ENCODE assay signal across 8 mouse cellular contexts in the genomic region with DNA sequence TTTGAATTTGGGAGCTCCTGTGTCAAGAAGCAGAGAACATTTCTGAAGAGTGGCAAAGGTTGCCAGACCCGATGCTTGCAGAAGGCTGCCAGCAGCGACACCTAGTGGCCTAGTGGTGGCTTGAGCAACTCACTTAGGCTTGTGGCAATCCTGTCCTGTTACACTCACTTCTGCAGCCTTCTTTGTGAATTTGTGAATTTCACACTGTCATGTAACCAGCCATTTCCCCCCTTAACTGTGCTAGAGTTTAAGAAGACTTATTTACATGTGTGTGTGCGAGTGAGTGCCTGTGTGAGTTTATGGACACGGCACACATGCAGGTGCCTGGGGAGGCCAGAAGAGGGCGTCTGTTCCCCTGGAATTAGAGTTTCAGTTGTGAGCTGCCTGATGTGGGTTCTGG. TPM values are rescaled to one million over a fixed set of nuclear protein-coding genes. Genes with fewer than 3 reads are reported as not detected.
DNase-seq lines count a peak whose midpoint lies in the region; ATAC-seq and TF ChIP-seq lines count a peak whose summit lies in the region.

No protein-coding gene starts in this region.

- no peak for TF ChIP-seq POLR2A in kidney, adult 2 months (IDR thresholded peaks at IDR 0.05; ENCODE audit: low read depth, low read length)

- no peaks in the 10 kb centered on the region for H3K9me3 ChIP-seq in midbrain, embryonic 14.5 days (ENCODE audit: control insufficient read depth, low read length)
- no peaks in the 10 kb centered on the region for H3K9me3 ChIP-seq in midbrain, embryonic 16.5 days (replicated peaks; ENCODE audit: control insufficient read depth, low read length, poor library complexity, severe bottlenecking)
- H3K9me3 ChIP-seq in liver, embryonic 13.5 days (replicated peaks) = no peaks in the 10 kb centered on the region

- ATAC-seq in midbrain, embryonic 14.5 days (ENCODE audit: low FRiP score, low TSS enrichment) = no peak
- no peak; the same call in 1 of the 2 replicates for ATAC-seq in midbrain, embryonic 16.5 days
- peak; percentile 44; the same call in 1 of the 2 replicates for ATAC-seq in frontal cortex, adult (ENCODE audit: low TSS enrichment)
- ATAC-seq in liver, embryonic 13.5 days (ENCODE audit: low read depth) = no peak

- no peak overlapping the region for H3K9ac ChIP-seq in midbrain, embryonic 14.5 days (replicated peaks; ENCODE audit: low read length)
- H3K9ac ChIP-seq in midbrain, embryonic 16.5 days (ENCODE audit: low read depth, low read length) = no peak overlapping the region
- no peak overlapping the region for H3K9ac ChIP-seq in liver, embryonic 13.5 days

- no peak overlapping the region; the same call in 1 of the 2 replicates for H3K4me2 ChIP-seq in midbrain, embryonic 14.5 days (ENCODE audit: low read length)
- H3K4me2 ChIP-seq in midbrain, embryonic 16.5 days (ENCODE audit: low read length) = no peak overlapping the region
- no peak overlapping the region for H3K4me2 ChIP-seq in liver, embryonic 13.5 days

- no peaks in the 10 kb centered on the region for H3K4me1 ChIP-seq in midbrain, embryonic 14.5 days (ENCODE audit: control insufficient read depth, insufficient read depth, low read length)
- no peaks in the 10 kb centered on the region for H3K4me1 ChIP-seq in midbrain, embryonic 16.5 days (ENCODE audit: control insufficient read depth, insufficient read depth, low read length)
- H3K4me1 ChIP-seq in kidney, adult 2 months (ENCODE audit: control insufficient read depth, insufficient read depth, low read length) = 0 out of 2 replicates have a peak, but pooled peaks cover 2% of the 10 kb centered on the region
- no peaks in the 10 kb centered on the region for H3K4me1 ChIP-seq in liver, embryonic 13.5 days (replicated peaks)

- peak; percentile 93 for DNase-seq in midbrain, embryonic 14.5 days
- DNase-seq in c-Kit-positive CD71-negative TER-119-negative erythroid progenitor cells, embryonic 14.5 days (ENCODE audit: low read depth) = peak; percentile 75
- peak; percentile 93 for DNase-seq in kidney, adult 2 months
- DNase-seq in liver, embryonic 13.5 days = peak; percentile 69
- DNase-seq in retina, postnatal 1 day = peak; percentile 80
- DNase-seq in thymus, postnatal 25 days = peak; percentile 80

- no peaks in the 10 kb centered on the region for H3K36me3 ChIP-seq in midbrain, embryonic 14.5 days (ENCODE audit: control insufficient read depth, insufficient read depth, low read length)
- no peaks in the 10 kb centered on the region for H3K36me3 ChIP-seq in midbrain, embryonic 16.5 days (ENCODE audit: control insufficient read depth, insufficient read depth, low read length)
- no peaks in the 10 kb centered on the region for H3K36me3 ChIP-seq in kidney, adult 2 months (ENCODE audit: control insufficient read depth, insufficient read depth, low read length)
- H3K36me3 ChIP-seq in liver, embryonic 13.5 days = no peaks in the 10 kb centered on the region

- no peak overlapping the region for H3K4me3 ChIP-seq in midbrain, embryonic 14.5 days (replicated peaks; ENCODE audit: low read depth, low read length)
- no peak overlapping the region for H3K4me3 ChIP-seq in midbrain, embryonic 16.5 days (ENCODE audit: low read depth, low read length)
- no peak overlapping the region for H3K4me3 ChIP-seq in kidney, adult 2 months (ENCODE audit: insufficient read depth, low read depth, low read length)
- no peak overlapping the region for H3K4me3 ChIP-seq in liver, embryonic 13.5 days (replicated peaks)

- peak; percentile 90 for TF ChIP-seq CTCF in kidney, adult 2 months (conservative IDR thresholded peaks at IDR 0.05; ENCODE audit: insufficient read depth, insufficient read length, low read depth, low read length)

- no peaks in the 10 kb centered on the region for H3K27me3 ChIP-seq in midbrain, embryonic 14.5 days (ENCODE audit: control insufficient read depth, insufficient read depth, low read length)
- H3K27me3 ChIP-seq in midbrain, embryonic 16.5 days (ENCODE audit: control insufficient read depth, insufficient read depth, low read depth, low read length) = no peaks in the 10 kb centered on the region
- H3K27me3 ChIP-seq in kidney, adult 2 months (replicated peaks; ENCODE audit: control insufficient read depth, insufficient read depth, low read length) = no peaks in the 10 kb centered on the region
- peaks cover 8% of the 10 kb centered on the region; the same call in 1 of the 2 replicates for H3K27me3 ChIP-seq in liver, embryonic 13.5 days

- no peak overlapping the region for H3K27ac ChIP-seq in midbrain, embryonic 14.5 days (replicated peaks; ENCODE audit: low read depth, low read length)
- no peak overlapping the region for H3K27ac ChIP-seq in midbrain, embryonic 16.5 days (ENCODE audit: low read length)
- H3K27ac ChIP-seq in kidney, adult 2 months (ENCODE audit: insufficient read depth, low read depth, low read length) = no peak overlapping the region
- no peak overlapping the region for H3K27ac ChIP-seq in liver, embryonic 13.5 days

- 39% methylated on average over 5 of the region's 5 CpGs for WGBS in midbrain, embryonic 14.5 days
- 40% methylated on average over 5 of the region's 5 CpGs for WGBS in midbrain, embryonic 16.5 days
- 44% methylated on average over 5 of the region's 5 CpGs for WGBS in kidney, adult 2 months
- WGBS in liver, embryonic 13.5 days (ENCODE audit: insufficient replicate concordance) = 37% methylated on average over 5 of the region's 5 CpGs

RNA-seq across cellular contexts. Expression of a gene that starts 10.9 kb away (rescaled TPM):
- 1.5 and 3.2 TPM in 2 replicates for polyA plus RNA-seq in midbrain, embryonic 14.5 days (2014; fragmentation: Nextera tagmentation; extraction: Ambion mirVana)
- 6.9 and 7.8 TPM in 2 replicates for polyA plus RNA-seq in midbrain, embryonic 16.5 days (2015; fragmentation: Nextera tagmentation; extraction: Ambion mirVana)
- polyA plus RNA-seq in kidney, adult 2 months (2012; rRNA removed) = 36.4 and 56.5 TPM in 2 replicates
- polyA plus RNA-seq in liver, embryonic 13.5 days (2015; fragmentation: Nextera tagmentation; extraction: Ambion mirVana) = 0.73 and 0.83 TPM in 2 replicates

RNA-seq across cellular contexts. Expression of a gene that starts 19.2 kb away (rescaled TPM):
- 10.0 and 10.7 TPM in 2 replicates for polyA plus RNA-seq in midbrain, embryonic 14.5 days (2014; fragmentation: Nextera tagmentation; extraction: Ambion mirVana)
- polyA plus RNA-seq in midbrain, embryonic 16.5 days (2015; fragmentation: Nextera tagmentation; extraction: Ambion mirVana) = 12.7 and 13.6 TPM in 2 replicates
- polyA plus RNA-seq in kidney, adult 2 months (2012; rRNA removed) = 44.0 and 48.8 TPM in 2 replicates
- polyA plus RNA-seq in liver, embryonic 13.5 days (2015; fragmentation: Nextera tagmentation; extraction: Ambion mirVana) = 4.8 and 7.5 TPM in 2 replicates

RNA-seq across cellular contexts. Expression of a gene that starts 27.9 kb away (rescaled TPM):
- polyA plus RNA-seq in midbrain, embryonic 14.5 days (2014; fragmentation: Nextera tagmentation; extraction: Ambion mirVana) = 2.5 and 4.4 TPM in 2 replicates
- 5.1 and 5.3 TPM in 2 replicates for polyA plus RNA-seq in midbrain, embryonic 16.5 days (2015; fragmentation: Nextera tagmentation; extraction: Ambion mirVana)
- 7.9 and 8.8 TPM in 2 replicates for polyA plus RNA-seq in kidney, adult 2 months (2012; rRNA removed)
- polyA plus RNA-seq in liver, embryonic 13.5 days (2015; fragmentation: Nextera tagmentation; extraction: Ambion mirVana) = 1.6 and 1.8 TPM in 2 replicates

RNA-seq across cellular contexts. Expression of a gene that starts 36.0 kb away (rescaled TPM):
- polyA plus RNA-seq in midbrain, embryonic 14.5 days (2014; fragmentation: Nextera tagmentation; extraction: Ambion mirVana) = 171 and 205 TPM in 2 replicates
- polyA plus RNA-seq in midbrain, embryonic 16.5 days (2015; fragmentation: Nextera tagmentation; extraction: Ambion mirVana) = 165 and 167 TPM in 2 replicates
- 73.6 and 78.9 TPM in 2 replicates for polyA plus RNA-seq in kidney, adult 2 months (2012; rRNA removed)
- polyA plus RNA-seq in liver, embryonic 13.5 days (2015; fragmentation: Nextera tagmentation; extraction: Ambion mirVana) = 82.5 and 85.7 TPM in 2 replicates

RNA-seq across cellular contexts. Expression of a gene that starts 37.9 kb away (rescaled TPM):
- polyA plus RNA-seq in midbrain, embryonic 14.5 days (2014; fragmentation: Nextera tagmentation; extraction: Ambion mirVana) = 13.4 and 16.3 TPM in 2 replicates
- 12.0 and 12.7 TPM in 2 replicates for polyA plus RNA-seq in midbrain, embryonic 16.5 days (2015; fragmentation: Nextera tagmentation; extraction: Ambion mirVana)
- 13.9 and 15.8 TPM in 2 replicates for polyA plus RNA-seq in kidney, adult 2 months (2012; rRNA removed)
- 6.5 and 7.1 TPM in 2 replicates for polyA plus RNA-seq in liver, embryonic 13.5 days (2015; fragmentation: Nextera tagmentation; extraction: Ambion mirVana)
